Mouse (Mus musculus) C2C12 (cell line): Measurements from ENCODE around the gene Lrrc61.

Experiments
- CEBPB ChIP-seq: IDR thresholded peaks from one replicate; pipeline ENCODE4 v1.6.1; 2011; ENCODE audit warnings: low read depth, mild to moderate bottlenecking, control low read depth, moderate library complexity
- CTCF ChIP-seq: IDR thresholded peaks from one replicate; pipeline ENCODE4 v1.5.1; 2011; ENCODE audit not compliant: control insufficient read depth, insufficient read depth, insufficient read length
- FOSL1 ChIP-seq: IDR thresholded peaks from one replicate; pipeline ENCODE4 v1.8.0; 2011; ENCODE audit warnings: mild to moderate bottlenecking, low read length; ENCODE audit not compliant: poor library complexity, insufficient read depth, severe bottlenecking
- MAX ChIP-seq: IDR thresholded peaks from one replicate; pipeline ENCODE4 v1.6.1; 2011; ENCODE audit warnings: mild to moderate bottlenecking, control low read depth
- USF1 ChIP-seq: IDR thresholded peaks from one replicate; pipeline ENCODE4 v1.6.1; 2011; ENCODE audit warnings: low read depth, mild to moderate bottlenecking, control low read depth, moderate library complexity

GRCm38 (mm10) chr6:48536091-48536490, 18.5 kb upstream of the Lrrc61 start:
- TF ChIP-seq CTCF (no peak), USF1 (no peak), MAX (no peak), FOSL1 (peak; percentile 46), CEBPB (no peak)
